Mouse (Mus musculus) E14TG2a.4 (cell line): ENCODE data around the gene Scn11a.

Experiments used
- H3K27me3 ChIP-seq: 2 replicates; pipeline ENCODE4 v1.6.1; 2014; ENCODE audit warnings: low read length, control low read depth; ENCODE audit not compliant: insufficient read depth
- H3K36me3 ChIP-seq: 2 replicates; pipeline ENCODE4 v1.6.1; 2014; ENCODE audit warnings: low read length, control low read depth; ENCODE audit not compliant: insufficient read depth
- H3K4me1 ChIP-seq: replicated peaks from 2 replicates; pipeline ENCODE4 v1.6.1; 2014; ENCODE audit warnings: low read depth, low read length, control low read depth
- H3K4me3 ChIP-seq: replicated peaks from 2 replicates; pipeline ENCODE4 v1.5.1; 2014; ENCODE audit warnings: mild to moderate bottlenecking, low read length
- H3K9me3 ChIP-seq: 2 replicates; pipeline ENCODE4 v1.6.1; 2014; ENCODE audit warnings: low read length, control low read depth
- CTCF ChIP-seq: conservative IDR thresholded peaks from 2 replicates; pipeline ENCODE4 v1.5.1; 2014; ENCODE audit warnings: low read length
- NANOG ChIP-seq: IDR thresholded peaks from 2 replicates; pipeline ENCODE4 v1.6.1; 2014; ENCODE audit warnings: borderline replicate concordance, low read length, mixed read lengths
- POU5F1 ChIP-seq: IDR thresholded peaks from 2 replicates; pipeline ENCODE4 v1.6.1; 2014; ENCODE audit warnings: low read length, borderline replicate concordance

Gene Scn11a

GRCm38 (mm10) chr9:119842541-119843169, 17.4 kb upstream of the Scn11a start:
- Histone ChIP-seq H3K4me1 (no peaks in the 10 kb centered on the region), H3K9me3 (0 out of 2 replicates have a peak, but pooled peaks cover 4% of the 10 kb centered on the region), H3K27me3 (no peaks in the 10 kb centered on the region), H3K4me3 (no peak overlapping the region), H3K36me3 (no peaks in the 10 kb centered on the region)
- TF ChIP-seq CTCF, result no peak
- no peak for TF ChIP-seq NANOG
- TF ChIP-seq POU5F1, result no peak

GRCm38 (mm10) chr9:119842091-119842490, 16.8 kb upstream of the Scn11a start:
- H3K36me3 ChIP-seq, result no peaks in the 10 kb centered on the region
- H3K4me1 ChIP-seq, result no peaks in the 10 kb centered on the region
- TF ChIP-seq CTCF (no peak), POU5F1 (no peak), NANOG (no peak)
- no peaks in the 10 kb centered on the region for H3K27me3 ChIP-seq
- 0 out of 2 replicates have a peak, but pooled peaks cover 4% of the 10 kb centered on the region for H3K9me3 ChIP-seq
- no peak overlapping the region for H3K4me3 ChIP-seq

- Histone ChIP-seq H3K27me3 (no peaks in the 10 kb centered on the region), H3K36me3 (no peaks in the 10 kb centered on the region), H3K4me3 (no peak overlapping the region), H3K9me3 (0 out of 2 replicates have a peak, but pooled peaks cover 4% of the 10 kb centered on the region), H3K4me1 (no peaks in the 10 kb centered on the region)
- no peak for TF ChIP-seq NANOG
- TF ChIP-seq CTCF, result no peak
- TF ChIP-seq POU5F1, result no peak
These were observed 15.9 kb upstream of the Scn11a start for GRCm38 (mm10) chr9:119841159-119841558.

- TF ChIP-seq NANOG (no peak), CTCF (no peak), POU5F1 (no peak)
- H3K9me3 ChIP-seq, result 0 out of 2 replicates have a peak, but pooled peaks cover 4% of the 10 kb centered on the region
- H3K27me3 ChIP-seq, result no peaks in the 10 kb centered on the region
- no peak overlapping the region for H3K4me3 ChIP-seq
- no peaks in the 10 kb centered on the region for H3K4me1 ChIP-seq
- no peaks in the 10 kb centered on the region for H3K36me3 ChIP-seq
These were observed 10.4 kb upstream of the Scn11a start for GRCm38 (mm10) chr9:119835581-119836125.

- Histone ChIP-seq H3K9me3 (no peaks in the 10 kb centered on the region), H3K27me3 (no peaks in the 10 kb centered on the region), H3K4me1 (0 out of 2 replicates have a peak, but pooled peaks cover 7% of the 10 kb centered on the region), H3K36me3 (no peaks in the 10 kb centered on the region), H3K4me3 (no peak overlapping the region)
- TF ChIP-seq CTCF (no peak), NANOG (no peak), POU5F1 (no peak)
These were observed 5.7 kb upstream of the Scn11a start for GRCm38 (mm10) chr9:119831001-119831400.

GRCm38 (mm10) chr9:119823722-119824121, 1.5 kb downstream of the Scn11a start:
- 0 out of 2 replicates have a peak, but pooled peaks cover 6% of the 10 kb centered on the region for H3K4me1 ChIP-seq
- 0 out of 2 replicates have a peak, but pooled peaks cover 3% of the 10 kb centered on the region for H3K27me3 ChIP-seq
- H3K9me3 ChIP-seq, result no peaks in the 10 kb centered on the region
- no peaks in the 10 kb centered on the region for H3K36me3 ChIP-seq
- no peak overlapping the region for H3K4me3 ChIP-seq
- TF ChIP-seq POU5F1 (no peak), NANOG (no peak), CTCF (no peak)

GRCm38 (mm10) chr9:119813631-119814030, 11.6 kb downstream of the Scn11a start:
- peaks cover 5% of the 10 kb centered on the region for H3K9me3 ChIP-seq
- H3K36me3 ChIP-seq, result no peaks in the 10 kb centered on the region
- no peaks in the 10 kb centered on the region for H3K4me1 ChIP-seq
- no peak overlapping the region for H3K4me3 ChIP-seq
- TF ChIP-seq POU5F1 (no peak), CTCF (peak; percentile 43)
- H3K27me3 ChIP-seq, result peaks cover under 1% of the 10 kb centered on the region; the same call in 1 of the 2 replicates

GRCm38 (mm10) chr9:119806491-119806890, 18.8 kb downstream of the Scn11a start:
- H3K36me3 ChIP-seq, result no peaks in the 10 kb centered on the region
- H3K9me3 ChIP-seq, result no peaks in the 10 kb centered on the region
- no peak overlapping the region for H3K4me3 ChIP-seq
- peak; percentile 78 for TF ChIP-seq CTCF
- no peak for TF ChIP-seq POU5F1
- H3K4me1 ChIP-seq, result no peaks in the 10 kb centered on the region
- H3K27me3 ChIP-seq, result peaks cover 8% of the 10 kb centered on the region
